Mouse (Mus musculus) MN1 (cell line): Measurements from ENCODE around the gene Erc2.

ENCODE experiments used
- DNase-seq: peaks from one replicate; pipeline ENCODE4 v3.0.0-alpha.2; 2016; ENCODE audit warnings: low spot score

Gene Erc2

DNA sequence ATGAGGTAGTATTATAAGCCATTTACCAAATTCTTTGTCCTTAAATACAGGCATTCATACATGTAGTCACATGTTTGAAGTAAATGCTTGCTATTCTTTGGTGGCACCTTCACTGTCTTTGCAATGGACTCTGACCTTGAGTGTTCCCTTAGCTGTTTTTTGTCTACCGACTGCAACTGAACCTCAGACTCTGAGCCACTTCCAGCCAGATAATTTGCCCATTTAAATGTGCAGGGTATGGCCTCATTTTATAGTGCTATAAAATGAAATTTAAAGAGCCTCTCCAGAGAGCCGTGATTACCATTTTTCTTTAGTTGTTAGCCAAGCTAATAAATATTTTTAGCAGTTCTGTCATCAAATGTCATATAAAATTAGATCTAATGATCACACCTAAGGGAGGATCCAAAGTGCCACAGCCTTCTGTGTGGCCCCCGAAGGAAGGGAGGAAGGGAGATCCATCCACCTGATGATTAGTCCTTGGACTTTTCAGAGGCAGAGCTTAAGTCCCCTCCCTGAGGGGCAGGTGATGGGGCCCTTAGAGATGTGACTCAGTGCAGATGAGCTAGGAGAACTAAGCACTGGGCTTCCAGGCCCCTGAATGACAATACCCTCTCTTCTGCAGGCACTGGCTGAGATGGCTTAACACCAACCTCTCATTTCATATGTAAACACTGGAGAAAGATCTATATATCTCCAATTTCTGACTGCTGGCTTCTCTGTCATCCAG, 439.6 kb downstream of the Erc2 start:
- no peak for DNase-seq

DNA sequence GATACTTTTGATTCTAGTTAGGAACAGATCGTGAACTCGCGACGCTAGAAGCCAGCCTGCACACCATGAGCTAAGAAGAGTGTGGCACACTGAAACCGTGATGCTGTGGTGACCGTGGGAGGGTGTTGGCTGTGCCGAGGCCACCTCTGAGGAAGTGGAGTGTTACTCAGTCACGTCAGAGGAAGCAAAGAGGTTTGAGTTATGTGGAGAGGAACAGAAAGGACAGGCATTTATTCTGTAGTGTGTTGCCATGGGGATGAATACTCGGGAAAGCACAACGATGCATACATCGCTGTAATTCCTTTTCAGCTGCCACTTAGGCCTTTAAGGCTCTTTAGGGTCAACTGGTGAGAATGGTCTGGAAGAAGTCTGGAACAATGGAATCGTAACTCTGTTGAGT, 445.8 kb downstream of the Erc2 start:
- DNase-seq: no peak

DNA sequence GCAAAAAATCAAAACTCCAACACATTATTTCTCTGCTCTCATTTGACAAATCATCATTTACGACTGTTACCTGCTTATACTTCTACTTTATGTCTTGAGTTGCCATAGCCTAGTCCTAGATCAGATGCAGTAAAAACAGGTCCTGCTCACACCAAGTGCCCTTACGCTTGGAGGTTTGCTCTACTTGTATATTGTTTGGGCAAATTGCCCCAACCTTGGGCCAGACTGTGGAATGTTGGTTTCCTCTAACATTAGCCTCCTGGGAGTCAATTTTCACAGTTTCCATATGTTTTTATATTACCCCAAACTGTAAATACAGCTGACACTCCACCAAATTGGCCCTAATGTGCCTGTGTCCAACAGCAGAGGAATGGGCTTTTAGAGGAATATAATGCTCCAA, 447.6 kb downstream of the Erc2 start:
- DNase-seq: no peak

DNA sequence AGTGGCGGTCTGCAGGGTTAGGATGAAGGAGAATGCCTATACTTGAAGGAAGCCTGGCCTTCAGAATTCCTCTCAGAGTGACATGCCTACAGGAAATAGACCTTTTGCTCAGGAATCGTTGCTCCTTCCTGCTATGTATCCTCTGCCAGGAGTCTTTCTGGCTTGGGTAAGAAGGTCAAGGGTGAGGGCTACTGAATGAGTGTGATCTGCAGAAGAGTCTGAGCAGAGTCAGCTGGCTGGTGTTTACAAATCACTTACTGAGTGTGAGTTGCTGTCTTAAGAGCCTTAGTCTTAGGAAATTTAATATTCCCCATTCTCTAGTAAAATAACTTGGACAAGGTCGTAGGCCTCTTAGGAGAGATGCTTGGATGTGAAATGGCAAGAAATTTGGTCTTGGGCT, 450.3 kb downstream of the Erc2 start:
- no peak for DNase-seq

DNA sequence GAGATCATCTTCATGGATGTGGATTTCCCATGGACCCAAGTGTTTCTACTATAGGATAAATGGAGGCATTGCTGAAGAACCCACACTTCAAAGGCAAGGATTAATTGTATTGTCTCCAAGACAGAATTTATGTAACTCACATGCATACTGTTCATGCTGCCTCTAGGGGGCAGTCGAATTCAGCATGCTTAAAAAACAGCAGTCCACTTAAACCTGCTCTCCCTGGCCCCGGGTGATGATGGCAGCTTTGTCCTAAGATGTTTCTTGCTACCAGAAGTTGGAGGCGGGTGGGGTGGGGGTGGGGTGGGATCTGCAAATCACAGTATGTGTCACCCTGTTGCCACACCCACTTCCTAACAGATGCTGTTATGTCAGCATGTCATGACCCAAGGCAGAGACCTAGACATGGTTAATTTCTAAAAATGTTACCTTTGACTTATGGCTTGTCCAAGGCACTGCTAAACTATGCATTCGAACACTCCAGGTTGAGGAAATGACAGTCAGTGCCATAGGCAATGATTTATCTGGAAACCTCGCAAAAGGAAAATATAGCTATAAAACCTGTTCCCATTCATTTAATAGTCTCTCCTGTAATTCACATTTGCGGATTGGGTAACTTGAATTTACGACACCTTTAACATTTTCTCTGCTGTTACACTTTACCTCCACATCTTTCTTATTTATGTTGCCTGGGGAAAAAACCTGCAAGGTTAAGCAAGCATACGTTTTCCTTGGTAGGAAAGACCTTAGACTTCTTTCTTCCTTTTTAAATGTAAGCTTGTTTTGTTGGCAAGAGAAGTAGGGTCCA, 467.6 kb downstream of the Erc2 start:
- DNase-seq: peak; percentile 28

DNA sequence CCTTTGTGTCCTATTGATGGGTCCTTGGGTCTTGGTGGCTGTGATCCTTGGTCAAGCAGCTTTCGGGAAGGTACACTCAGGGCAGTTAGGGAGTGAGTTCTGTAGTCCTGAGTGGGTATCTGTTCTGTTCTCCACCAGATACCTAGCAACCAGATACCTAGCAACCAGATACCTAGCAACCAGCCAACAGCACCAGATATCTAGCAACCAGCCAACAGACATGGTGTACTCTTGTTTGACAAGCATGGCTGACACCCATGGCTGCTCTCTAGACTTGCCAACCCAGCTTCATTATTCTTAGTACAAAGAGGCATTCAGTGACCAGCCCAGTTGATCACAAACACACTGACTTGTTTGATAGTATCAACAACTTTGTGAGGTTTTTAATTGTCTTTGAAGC, 469.1 kb downstream of the Erc2 start:
- DNase-seq: no peak

DNA sequence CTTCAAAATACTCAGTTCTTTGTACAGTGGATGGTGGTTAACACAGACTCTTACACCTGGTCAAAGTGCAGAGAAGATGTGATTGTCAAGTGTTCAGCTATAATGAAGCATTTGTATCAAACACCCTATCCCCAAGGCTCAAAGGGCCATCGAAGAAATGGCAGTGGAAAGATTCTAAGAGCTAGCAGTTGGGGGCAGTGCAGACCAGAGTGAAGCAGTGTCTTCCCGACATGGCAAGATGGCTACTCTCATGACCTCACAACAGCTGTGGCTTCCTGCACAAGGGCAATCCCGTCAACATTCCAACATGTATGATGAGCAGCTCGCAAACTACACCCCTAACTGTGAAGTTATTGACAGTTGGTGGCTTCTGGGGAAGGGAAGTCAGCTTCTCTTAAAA, 471.0 kb downstream of the Erc2 start:
- DNase-seq: no peak

DNA sequence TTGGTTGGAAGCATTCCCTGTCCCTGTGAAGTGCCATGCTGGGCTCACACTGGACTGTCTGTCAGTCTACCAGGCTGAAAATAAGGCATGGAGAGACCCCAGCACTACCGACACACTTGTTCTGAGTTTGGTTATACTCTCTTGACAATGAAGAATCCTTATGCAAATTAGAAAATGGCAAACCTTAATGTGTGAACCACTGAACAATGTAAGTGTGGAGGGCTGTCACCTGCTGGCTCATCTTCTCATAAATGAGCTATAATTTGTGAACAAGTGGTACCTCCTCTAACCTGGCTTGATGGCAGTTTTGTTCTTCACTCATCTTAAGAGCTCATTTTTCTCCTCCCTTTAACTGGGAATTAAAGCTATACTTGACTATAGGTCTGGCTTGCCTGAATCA, 471.7 kb downstream of the Erc2 start:
- DNase-seq: no peak

DNA sequence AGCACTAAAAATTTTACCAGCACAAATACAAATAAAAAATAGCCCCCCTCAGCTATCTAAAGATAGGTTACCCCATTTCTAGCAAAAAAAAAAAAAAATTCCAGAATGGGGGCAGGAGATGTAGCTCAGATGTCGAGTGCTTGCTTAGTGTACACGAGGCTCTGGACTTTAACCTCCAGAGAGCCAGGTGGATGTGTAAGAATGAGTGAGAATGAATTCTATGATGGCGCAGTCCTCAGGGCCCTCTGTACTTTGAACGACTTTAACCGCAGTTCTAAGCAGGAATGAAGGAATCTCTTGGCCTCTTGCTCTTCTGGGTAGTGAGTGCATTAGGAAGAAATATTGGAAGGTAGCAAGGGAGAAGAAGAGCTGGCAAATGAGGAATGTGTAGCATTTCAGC, 476.9 kb downstream of the Erc2 start:
- no peak for DNase-seq

DNA sequence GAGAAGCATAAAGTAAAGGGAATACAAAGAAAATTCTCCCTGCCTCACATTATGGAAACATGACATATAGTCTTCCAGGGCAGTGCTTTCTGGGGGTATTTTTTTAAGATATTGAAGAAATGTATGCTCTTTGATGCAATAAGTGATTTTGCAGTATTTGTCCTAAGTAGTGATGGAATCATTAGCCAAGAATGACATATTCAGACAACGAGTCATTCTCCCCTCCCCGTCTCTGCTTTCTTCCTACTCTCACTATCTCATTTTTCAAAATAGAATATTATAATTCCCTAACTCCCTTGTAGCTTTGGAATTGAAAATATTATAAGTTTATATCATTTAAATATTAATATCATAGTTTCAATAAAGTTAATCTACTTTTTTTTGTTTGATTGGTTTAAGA, 490.9 kb downstream of the Erc2 start:
- DNase-seq: no peak

DNA sequence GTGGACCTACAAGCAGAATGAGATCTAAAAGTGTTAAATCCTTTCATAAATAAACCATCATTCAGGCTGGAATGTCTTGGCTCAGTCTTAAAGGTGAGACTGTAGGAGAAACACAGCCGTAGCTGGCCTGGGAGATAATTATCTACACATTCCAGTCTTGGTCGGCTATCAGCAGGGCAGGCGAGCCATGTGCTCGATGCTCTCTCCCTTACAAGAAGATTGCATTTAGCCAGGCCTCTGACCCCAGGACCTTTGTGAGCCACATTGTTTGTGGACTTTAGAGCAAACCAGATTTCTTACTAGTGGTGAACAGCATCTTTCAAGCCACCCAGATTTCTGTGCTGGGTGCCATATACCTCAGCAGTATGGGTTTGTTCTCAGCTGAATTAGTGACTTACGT, 498.6 kb downstream of the Erc2 start:
- no peak for DNase-seq

DNA sequence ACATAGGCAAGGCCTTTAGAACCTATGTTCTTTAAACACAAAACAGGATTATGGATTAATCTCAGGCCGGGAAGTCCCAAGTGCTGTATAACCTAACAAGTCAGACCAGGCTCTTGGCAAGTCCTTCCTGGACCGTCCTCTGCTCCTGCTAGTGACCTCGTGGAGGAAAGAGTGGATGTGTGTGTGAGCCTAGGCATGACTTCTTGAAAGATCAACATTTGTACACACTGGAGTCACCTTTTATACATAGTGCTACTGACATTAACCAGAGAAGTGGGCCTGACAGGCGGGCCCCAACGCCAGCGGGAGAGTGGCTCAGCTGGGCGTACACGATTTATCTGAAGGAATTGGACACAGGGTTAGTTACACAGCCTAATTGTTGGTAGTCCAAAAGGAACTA, 504.6 kb downstream of the Erc2 start:
- no peak for DNase-seq

DNA sequence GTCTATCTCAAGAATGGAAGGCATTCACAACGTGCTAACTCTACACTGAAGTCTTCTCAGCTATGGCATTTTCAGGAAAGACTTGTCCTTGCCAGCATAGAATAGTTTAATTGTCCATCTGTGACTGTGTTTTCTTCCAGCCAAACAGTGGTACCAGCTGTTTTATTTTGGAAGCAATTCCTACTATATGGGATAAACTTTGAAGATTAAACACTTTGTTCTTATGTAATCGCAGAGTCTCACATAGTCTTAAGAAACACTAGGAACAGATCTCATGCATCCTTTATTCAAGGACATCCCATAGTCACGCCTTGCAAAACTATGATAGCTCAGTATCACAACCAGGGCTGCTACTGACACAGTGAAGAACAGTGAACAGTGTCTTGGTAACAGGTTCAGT, 506.8 kb downstream of the Erc2 start:
- DNase-seq: no peak

DNA sequence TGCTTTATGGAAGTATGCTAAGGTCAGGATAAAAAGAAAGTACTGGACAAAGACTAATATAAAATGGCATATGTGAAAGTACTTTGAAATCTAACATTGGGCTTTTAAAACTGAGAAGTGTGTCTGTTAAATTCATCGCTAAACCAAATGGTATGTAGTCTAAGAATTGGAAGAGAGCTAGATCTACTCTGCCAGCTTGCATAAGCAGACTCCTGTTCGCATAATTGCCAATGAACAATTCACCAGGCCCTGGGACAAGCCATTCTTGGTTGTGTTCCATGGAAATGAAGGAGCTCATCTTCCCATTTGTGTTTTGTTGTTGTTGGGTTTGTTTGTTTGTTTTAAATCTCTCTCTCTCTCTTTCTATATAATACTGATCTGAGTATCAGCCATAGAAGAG, 521.8 kb downstream of the Erc2 start:
- DNase-seq: no peak

DNA sequence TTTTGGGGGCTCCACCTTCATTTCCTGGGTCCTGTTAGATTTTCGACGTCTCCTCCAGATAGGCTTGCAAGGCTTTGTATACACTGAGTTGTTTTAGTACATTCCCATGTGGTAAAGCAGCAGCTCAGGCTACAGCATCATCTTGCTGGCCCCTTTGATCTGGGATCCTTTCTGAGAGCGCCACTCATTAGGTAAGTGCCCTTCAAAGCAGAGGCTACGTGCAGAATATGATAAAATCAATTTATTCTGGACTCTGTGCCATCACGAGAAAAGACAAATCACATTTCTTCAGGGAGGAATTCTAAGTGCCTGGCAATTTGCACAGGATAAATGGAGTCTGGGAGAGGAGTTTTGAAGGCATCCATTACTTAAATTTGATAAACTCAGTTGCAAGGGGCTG, 525.0 kb downstream of the Erc2 start:
- DNase-seq: peak; percentile 18

DNA sequence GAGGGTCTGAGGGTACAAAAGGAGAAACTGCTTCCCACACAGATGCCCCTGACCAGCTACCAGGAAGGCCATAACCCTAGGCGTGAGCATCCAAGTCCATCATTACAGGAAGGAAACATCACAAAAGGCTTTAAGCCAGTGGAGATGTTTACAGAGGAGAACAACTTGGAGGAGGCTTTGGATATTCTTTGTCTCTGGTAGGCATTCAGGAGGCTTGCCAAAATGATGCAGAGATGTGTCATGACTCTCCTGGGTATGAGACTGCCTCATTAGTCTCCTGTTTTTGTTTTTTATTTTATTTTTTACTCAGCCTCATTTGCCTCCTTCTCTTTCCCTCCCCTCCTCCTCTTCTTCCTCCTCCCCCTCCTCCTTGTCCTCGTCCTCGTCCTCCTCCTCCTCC, 528.7 kb downstream of the Erc2 start:
- no peak for DNase-seq

DNA sequence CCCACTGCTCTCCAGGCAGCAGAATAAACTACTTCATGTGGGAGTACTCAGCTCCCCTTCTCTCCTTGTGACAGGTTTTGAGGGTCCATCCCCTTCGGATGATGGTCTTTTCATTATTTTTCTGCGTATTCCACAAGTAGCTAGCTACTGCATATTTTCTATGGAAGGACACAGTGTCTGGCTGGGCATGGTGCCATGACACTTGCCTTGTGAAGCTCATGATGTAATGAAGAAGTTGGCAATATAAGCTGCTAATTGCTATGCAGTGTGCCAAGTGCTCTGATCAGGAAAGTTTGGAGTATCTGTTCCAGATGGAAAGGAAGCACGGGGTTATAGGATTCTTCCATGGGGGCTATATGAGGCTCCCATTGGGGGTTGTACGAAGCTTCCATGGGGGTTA, 533.5 kb downstream of the Erc2 start:
- DNase-seq: peak; percentile 50

DNA sequence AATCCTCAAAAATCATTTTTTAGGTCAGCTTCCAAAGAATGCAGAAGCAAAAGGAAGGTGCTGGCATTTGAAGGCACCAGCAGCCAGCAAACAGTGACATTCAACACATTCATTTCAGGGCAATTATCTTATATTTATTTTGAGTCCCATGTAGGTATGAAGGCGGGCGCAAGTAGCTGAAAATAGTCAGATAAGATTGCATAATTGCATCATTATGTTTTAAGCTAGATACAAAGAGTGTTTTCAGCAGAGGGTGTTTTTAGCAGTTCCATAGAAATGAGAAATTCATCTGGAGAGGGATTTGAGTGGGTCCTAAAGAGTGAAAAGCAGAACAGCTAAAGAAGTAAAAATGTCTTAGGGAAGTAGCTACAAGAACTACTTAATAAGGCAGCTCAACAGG, 538.6 kb downstream of the Erc2 start:
- DNase-seq: no peak

DNA sequence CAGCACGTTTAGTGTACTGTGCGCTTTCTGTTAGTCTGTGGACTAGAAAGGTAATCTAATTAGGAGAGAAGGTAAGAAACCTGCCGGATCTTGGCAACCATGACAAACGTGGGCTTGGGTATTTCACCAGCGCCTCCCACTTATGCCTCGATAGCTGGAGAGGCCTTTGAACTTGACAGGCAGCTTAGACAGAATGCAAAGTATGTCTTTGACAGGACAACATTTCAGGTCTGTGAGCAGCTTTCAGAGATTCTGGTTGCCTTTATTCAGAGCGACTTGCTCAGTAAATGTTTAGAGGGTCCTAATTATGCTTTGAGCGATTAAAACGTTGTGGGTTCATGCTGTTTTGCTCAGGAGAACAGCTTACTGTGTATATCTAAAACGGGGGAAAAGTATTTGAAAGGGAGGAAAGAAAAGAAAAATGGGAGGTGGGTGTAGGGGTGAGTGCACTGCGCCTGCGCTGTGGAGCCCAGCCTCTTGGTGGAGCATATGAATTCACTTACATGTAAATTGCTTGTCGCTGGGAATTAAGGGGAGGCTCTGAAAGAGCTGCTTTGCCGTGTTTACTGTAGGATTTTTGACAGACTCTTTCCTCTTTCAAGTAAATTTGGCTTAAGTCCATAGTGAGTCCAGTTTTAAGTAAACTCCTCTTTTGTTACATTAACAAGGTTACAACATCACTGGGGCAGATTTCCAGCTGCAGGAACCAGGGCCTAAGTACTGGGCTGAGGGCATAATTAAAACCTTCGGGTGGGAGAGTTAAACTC, 542.6 kb downstream of the Erc2 start:
- peak; percentile 56 for DNase-seq

DNA sequence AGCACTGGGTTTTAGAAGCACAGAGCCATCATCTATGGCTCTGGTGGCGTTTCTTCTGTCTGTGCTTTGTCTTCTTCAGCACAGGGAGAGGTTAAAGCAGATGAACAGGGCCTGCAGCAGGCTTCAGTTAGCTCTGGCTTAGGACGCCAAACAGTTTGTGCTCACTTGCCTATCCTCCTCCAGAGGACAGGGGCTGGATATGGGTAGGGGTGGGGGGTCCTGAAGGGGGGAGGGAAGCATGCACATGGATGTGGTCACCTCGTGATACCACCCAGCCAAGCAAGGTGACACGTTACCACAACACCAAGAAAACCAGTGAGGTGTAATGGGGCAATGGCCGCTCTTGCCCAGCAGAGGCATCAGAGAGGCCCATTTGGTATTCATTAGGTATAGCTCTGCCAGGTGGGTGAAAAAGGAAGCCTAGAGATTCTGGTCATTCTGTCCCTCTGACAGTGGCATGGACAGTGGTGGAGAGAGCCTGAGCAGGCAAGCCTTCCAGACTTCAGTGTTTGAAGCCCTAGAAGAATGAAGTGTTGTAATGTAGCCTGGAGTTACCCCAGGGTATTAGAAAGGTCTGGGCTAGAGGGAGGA, 543.5 kb downstream of the Erc2 start:
- peak; percentile 20 for DNase-seq

DNA sequence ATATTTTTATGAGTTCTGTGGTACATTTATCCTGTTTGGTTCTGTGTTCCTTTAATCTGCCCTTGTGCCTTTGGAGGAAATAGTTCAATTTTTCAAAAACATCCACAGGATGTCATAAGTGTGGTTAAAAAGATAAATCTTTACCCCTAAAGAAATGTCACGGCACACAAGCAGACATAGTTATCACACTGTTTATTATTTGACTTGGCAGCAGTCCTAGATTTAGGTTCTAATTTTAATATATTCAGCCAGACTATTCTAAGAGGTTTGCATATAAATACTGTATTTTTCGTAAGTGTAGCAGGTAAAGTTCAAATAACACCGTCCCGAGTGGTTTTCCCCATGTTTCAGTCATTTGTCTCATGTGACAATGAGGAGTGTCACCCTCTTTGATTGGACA, 548.5 kb downstream of the Erc2 start:
- no peak for DNase-seq

DNA sequence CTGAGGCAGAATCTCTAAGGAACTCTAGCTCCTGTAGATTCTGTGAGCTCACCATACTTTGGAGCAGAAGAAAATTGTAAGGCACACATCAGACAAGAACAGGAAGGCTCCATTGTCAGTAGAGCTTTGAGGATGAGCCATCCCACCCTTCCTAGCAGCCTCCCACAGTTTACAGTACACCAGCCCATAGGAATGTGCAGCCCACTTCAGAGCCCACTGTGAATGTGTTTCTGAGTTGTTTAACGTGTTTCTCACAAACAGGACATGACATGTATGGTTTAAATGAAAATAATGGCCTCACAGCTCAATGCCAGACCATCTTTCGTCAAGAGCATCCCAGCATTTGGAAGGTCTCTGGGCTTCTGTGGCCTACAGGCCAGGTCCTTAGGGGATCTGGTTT, 549.1 kb downstream of the Erc2 start:
- no peak for DNase-seq

DNA sequence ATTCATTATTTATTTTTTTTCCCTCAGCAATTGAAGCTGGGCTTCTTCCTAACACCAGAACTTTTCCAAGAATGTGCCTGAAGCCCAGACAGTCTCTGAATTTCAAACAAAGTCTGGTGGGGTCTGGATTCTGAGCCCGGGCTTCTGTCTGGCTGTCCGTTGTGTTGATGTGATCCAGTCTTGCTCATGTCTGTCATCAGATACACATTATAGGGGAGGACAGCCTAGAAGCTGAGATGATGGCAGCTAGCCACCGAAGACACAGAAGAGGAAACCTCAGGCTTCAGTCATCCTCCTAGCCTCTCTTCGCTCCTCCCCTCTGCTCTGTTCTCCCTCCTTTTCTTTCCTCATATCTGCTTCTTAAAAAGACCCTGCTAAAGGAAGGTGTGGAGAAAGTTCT, 551.5 kb downstream of the Erc2 start:
- no peak for DNase-seq
